Mouse (Mus musculus) midbrain, embryonic 16.5 days (tissue): ENCODE measurements around the gene Atrip. TPM values are rescaled to one million over a fixed set of nuclear protein-coding genes. Genes with fewer than 3 reads are reported as not detected.

ENCODE experiments used
- ATAC-seq: fragments of 200-750 bp; cut with Nextera tagmentation; 2 replicates; pipeline ENCODE4 v1.8.0; 2017; ENCODE audit warnings: moderate TSS enrichment
- H3K27ac ChIP-seq: fragments of 300-500 bp; sonication (generic); 2 replicates; pipeline ENCODE4 v1.5.1; 2014; ENCODE audit warnings: mild to moderate bottlenecking, low read length, mixed read lengths
- H3K27me3 ChIP-seq: fragments of 300-500 bp; sonication (generic); 2 replicates; pipeline ENCODE4 v1.6.1; 2014; ENCODE audit warnings: low read depth, low read length, mixed read lengths; ENCODE audit not compliant: control insufficient read depth, insufficient read depth
- H3K36me3 ChIP-seq: fragments of 300-500 bp; sonication (generic); 2 replicates; pipeline ENCODE4 v1.6.1; 2014; ENCODE audit warnings: mild to moderate bottlenecking, low read length, moderate library complexity, mixed read lengths; ENCODE audit not compliant: control insufficient read depth, insufficient read depth
- H3K4me1 ChIP-seq: fragments of 300-500 bp; sonication (generic); 2 replicates; pipeline ENCODE4 v1.6.1; 2014; ENCODE audit warnings: mild to moderate bottlenecking, low read length, mixed read lengths; ENCODE audit not compliant: control insufficient read depth, insufficient read depth
- H3K4me2 ChIP-seq: fragments of 300-500 bp; sonication (generic); 2 replicates; pipeline ENCODE4 v1.6.1; 2014; ENCODE audit warnings: mild to moderate bottlenecking, low read length, mixed read lengths
- H3K4me3 ChIP-seq: fragments of 300-500 bp; sonication (generic); 2 replicates; pipeline ENCODE4 v1.5.1; 2014; ENCODE audit warnings: low read depth, mild to moderate bottlenecking, low read length, moderate library complexity, mixed read lengths
- H3K9ac ChIP-seq: fragments of 300-500 bp; sonication (generic); 2 replicates; pipeline ENCODE4 v1.6.1; 2014; ENCODE audit warnings: low read depth, low read length, mixed read lengths
- H3K9me3 ChIP-seq: fragments of 300-500 bp; sonication (generic); replicated peaks from 2 replicates; pipeline ENCODE4 v1.6.1; 2014; ENCODE audit warnings: mild to moderate bottlenecking, low read length, mixed read lengths; ENCODE audit not compliant: control insufficient read depth, poor library complexity, severe bottlenecking
- WGBS: fragments of 180-500 bp; shearing (Covaris S2); extraction: QIAGEN DNeasy Blood & Tissue Kit; methylation state at CpG from one replicate; pipeline ENCODE4 v1.1.7; 2014; 5-methylcytosine and 5-hydroxymethylcytosine counted together
- polyA plus RNA-seq: library from polyadenylated mRNA; unstranded; fragments of >200 nt; fragmentation: Nextera tagmentation; extraction: Ambion mirVana; gene quantifications from 2 replicates; pipeline ENCODE4 v1.2.1, GENCODE M21; 2015

Atrip gene
- polyA plus RNA-seq, 1 experiment from 2014 or later: 31.5 TPM

GRCm38 (mm10) chr9:109039681-109040080, 34.2 kb downstream of the Atrip start:
- H3K36me3 ChIP-seq: no peaks in the 10 kb centered on the region
- no peak overlapping the region for H3K4me2 ChIP-seq

DNA sequence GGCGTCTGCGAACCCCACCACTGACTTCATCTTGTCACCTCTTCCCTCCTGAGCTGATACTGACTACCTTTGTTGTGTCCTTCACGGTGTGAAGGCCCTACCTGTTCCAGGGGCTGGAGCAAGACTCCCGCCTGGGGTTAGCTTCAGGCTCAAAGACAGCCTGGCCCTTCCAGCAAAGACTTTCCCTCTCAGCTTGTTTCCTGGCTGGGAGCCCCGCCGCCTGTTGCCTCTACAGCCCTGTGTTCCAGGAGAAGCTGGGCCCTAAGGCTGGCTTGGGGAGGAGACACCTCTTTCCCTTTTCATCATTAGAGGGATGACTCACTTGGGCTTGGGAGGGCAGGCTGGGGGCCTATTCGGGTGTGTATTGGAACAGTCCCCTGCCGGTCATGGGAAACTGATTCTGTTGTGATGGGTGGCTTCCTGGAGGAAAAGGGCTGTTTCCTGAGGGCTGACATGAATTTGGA, 35.0 kb downstream of the Atrip start:
- no peaks in the 10 kb centered on the region for H3K9me3 ChIP-seq
- 0 out of 2 replicates have a peak, but pooled peaks have one; percentile 11 for ATAC-seq
- H3K4me1 ChIP-seq: 0 out of 2 replicates have a peak, but pooled peaks cover 6% of the 10 kb centered on the region
- WGBS: 22% methylated on average over 8 of the region's 8 CpGs
- H3K9ac ChIP-seq: peak overlapping the region; percentile 68
- no peaks in the 10 kb centered on the region for H3K36me3 ChIP-seq
- peak overlapping the region; percentile 56 for H3K4me3 ChIP-seq
- H3K4me2 ChIP-seq: peak overlapping the region; percentile 84
- H3K27me3 ChIP-seq: no peaks in the 10 kb centered on the region
- no peak overlapping the region for H3K27ac ChIP-seq

More at GRCm38 (mm10) chr9:109039681-109040080, 34.2 kb downstream of the Atrip start:
- H3K4me1 ChIP-seq: 0 out of 2 replicates have a peak, but pooled peaks cover 6% of the 10 kb centered on the region
- no peak overlapping the region for H3K27ac ChIP-seq
- 83% methylated on average over 4 of the region's 4 CpGs for WGBS
- H3K9me3 ChIP-seq: no peaks in the 10 kb centered on the region
- 0 out of 2 replicates have a peak overlapping the region, but pooled peaks have one; percentile 7 for H3K9ac ChIP-seq
- no peak for ATAC-seq
- H3K4me3 ChIP-seq: no peak overlapping the region
- no peaks in the 10 kb centered on the region for H3K27me3 ChIP-seq

- peak within 1 kb of the TSS; percentile 68 for H3K9ac ChIP-seq
- WGBS: under 1% methylated on average over 24 of the region's 40 CpGs
- no peaks in the 10 kb centered on the region for H3K9me3 ChIP-seq
- no peaks in the 10 kb centered on the region for H3K27me3 ChIP-seq
- H3K4me1 ChIP-seq: 0 out of 2 replicates have a peak, but pooled peaks cover 6% of the 10 kb centered on the region
- H3K4me3 ChIP-seq: peak within 1 kb of the TSS; percentile 56
- no peak within 1 kb of the TSS for H3K27ac ChIP-seq
- no peaks in the 10 kb centered on the region for H3K36me3 ChIP-seq
- peak; percentile 82 for ATAC-seq
- H3K4me2 ChIP-seq: peak within 1 kb of the TSS; percentile 84
Measured at GRCm38 (mm10) chr9:109038086-109038895, 35.6 kb downstream of the Atrip start, which contains the start of gene Shisa5. TSS of gene Shisa5 (plus strand) at chr9:109038565.

DNA sequence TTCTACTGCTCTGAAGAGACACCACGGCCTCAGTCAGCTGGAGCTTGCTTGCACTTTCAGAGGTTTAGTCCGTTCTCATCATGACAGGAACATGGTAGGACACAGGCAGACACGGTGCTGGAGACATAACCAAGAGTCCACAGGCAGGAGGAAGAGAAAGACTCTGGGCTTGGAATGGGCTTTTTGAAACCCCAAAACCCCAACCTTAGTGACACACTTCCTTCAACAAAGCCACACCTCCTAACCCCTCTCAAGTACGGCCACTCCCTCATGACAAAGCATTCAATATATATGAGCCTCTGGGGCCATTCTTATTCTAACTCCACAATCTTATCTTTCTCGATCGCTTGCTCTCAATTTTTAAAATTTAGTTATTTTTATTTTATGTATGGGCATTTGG, 41.5 kb downstream of the Atrip start:
- Histone ChIP-seq H3K4me1 (no peaks in the 10 kb centered on the region), H3K27me3 (no peaks in the 10 kb centered on the region), H3K4me2 (no peak overlapping the region), H3K36me3 (peaks cover 9% of the 10 kb centered on the region; the same call in 1 of the 2 replicates), H3K9ac (no peak overlapping the region), H3K9me3 (no peaks in the 10 kb centered on the region), H3K27ac (no peak overlapping the region), H3K4me3 (no peak overlapping the region)
- ATAC-seq: no peak
- 84% methylated on average over 6 of the region's 6 CpGs for WGBS

- H3K27ac ChIP-seq: no peak overlapping the region
- H3K27me3 ChIP-seq: no peaks in the 10 kb centered on the region
- H3K36me3 ChIP-seq: peaks cover 11% of the 10 kb centered on the region; the same call in 1 of the 2 replicates
- ATAC-seq: no peak
- no peak overlapping the region for H3K4me2 ChIP-seq
- 86% methylated on average over 8 of the region's 8 CpGs for WGBS
- H3K9ac ChIP-seq: no peak overlapping the region
- no peak overlapping the region for H3K4me3 ChIP-seq
- no peaks in the 10 kb centered on the region for H3K9me3 ChIP-seq
- H3K4me1 ChIP-seq: no peaks in the 10 kb centered on the region
Measured at GRCm38 (mm10) chr9:109031686-109032085, 42.2 kb downstream of the Atrip start.

- H3K27ac ChIP-seq: no peak overlapping the region
- no peak overlapping the region for H3K4me3 ChIP-seq
- H3K36me3 ChIP-seq: peaks cover 11% of the 10 kb centered on the region; the same call in 1 of the 2 replicates
- no peak overlapping the region for H3K4me2 ChIP-seq
- no peaks in the 10 kb centered on the region for H3K9me3 ChIP-seq
- no peaks in the 10 kb centered on the region for H3K4me1 ChIP-seq
- H3K27me3 ChIP-seq: no peaks in the 10 kb centered on the region
- no peak for ATAC-seq
- WGBS: 92% methylated on average over 7 of the region's 7 CpGs
- no peak overlapping the region for H3K9ac ChIP-seq
Measured at GRCm38 (mm10) chr9:109031001-109031400, 42.9 kb downstream of the Atrip start.

DNA sequence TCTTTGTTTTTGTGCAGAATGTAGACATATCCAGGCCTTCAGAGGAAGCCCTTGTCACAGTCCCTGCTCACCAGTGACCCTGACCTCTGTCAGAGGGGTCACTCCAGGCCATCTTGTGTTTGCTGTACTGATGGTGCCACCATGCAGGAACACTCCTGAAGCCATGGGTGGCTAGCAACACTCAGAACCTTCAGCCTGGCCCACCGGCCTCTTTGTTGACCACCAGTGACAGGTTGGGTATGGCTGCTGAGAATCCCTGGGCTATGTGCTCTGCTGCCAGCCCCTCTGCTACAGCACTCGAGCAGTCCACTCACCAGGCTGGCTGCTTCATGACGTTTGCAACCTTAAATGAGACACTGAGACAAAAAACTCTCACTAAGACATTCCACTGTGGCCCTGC, 43.6 kb downstream of the Atrip start:
- no peak overlapping the region for H3K4me2 ChIP-seq
- no peak for ATAC-seq
- no peak overlapping the region for H3K27ac ChIP-seq
- no peaks in the 10 kb centered on the region for H3K27me3 ChIP-seq
- no peaks in the 10 kb centered on the region for H3K4me1 ChIP-seq
- H3K36me3 ChIP-seq: peaks cover 13% of the 10 kb centered on the region; the same call in 1 of the 2 replicates
- H3K9me3 ChIP-seq: no peaks in the 10 kb centered on the region
- 70% methylated on average over 3 of the region's 3 CpGs for WGBS
- H3K4me3 ChIP-seq: no peak overlapping the region
- H3K9ac ChIP-seq: no peak overlapping the region

DNA sequence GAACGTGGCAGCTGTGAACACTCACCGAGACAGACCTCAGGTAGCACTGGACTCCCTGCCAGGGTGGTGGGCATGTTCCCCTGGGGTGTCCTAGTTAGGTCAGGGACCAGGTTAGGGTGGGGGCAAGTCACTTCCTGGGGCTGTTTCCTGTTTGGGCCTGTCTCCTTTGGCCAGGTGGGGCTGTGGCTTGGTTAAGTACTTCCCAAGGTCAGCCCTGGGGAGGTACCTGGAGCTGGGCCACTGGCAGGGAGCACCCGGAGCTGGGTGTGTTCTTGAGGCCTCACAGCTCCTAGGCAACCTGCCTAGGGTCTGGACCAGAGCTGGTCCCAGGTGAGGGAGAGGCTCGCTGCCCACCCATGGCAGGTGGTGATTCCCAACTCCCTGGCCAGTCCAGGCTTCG, 45.0 kb downstream of the Atrip start:
- Histone ChIP-seq H3K9ac (no peak overlapping the region), H3K27ac (no peak overlapping the region)

GRCm38 (mm10) chr9:109028421-109028820, 45.5 kb downstream of the Atrip start:
- Histone ChIP-seq H3K27ac (no peak overlapping the region), H3K27me3 (no peaks in the 10 kb centered on the region), H3K9me3 (no peaks in the 10 kb centered on the region), H3K9ac (no peak overlapping the region), H3K36me3 (peaks cover 21% of the 10 kb centered on the region; the same call in 1 of the 2 replicates), H3K4me1 (no peaks in the 10 kb centered on the region), H3K4me2 (no peak overlapping the region), H3K4me3 (no peak overlapping the region)
- 80% methylated on average over 3 of the region's 3 CpGs for WGBS
- no peak for ATAC-seq

More for the DNA sequence above, 45.0 kb downstream of the Atrip start:
- Histone ChIP-seq H3K9me3 (no peaks in the 10 kb centered on the region), H3K4me3 (no peak overlapping the region), H3K36me3 (peaks cover 21% of the 10 kb centered on the region; the same call in 1 of the 2 replicates), H3K4me2 (no peak overlapping the region), H3K27me3 (no peaks in the 10 kb centered on the region), H3K4me1 (no peaks in the 10 kb centered on the region)
- 78% methylated on average over 5 of the region's 5 CpGs for WGBS
- no peak for ATAC-seq
